Mouse (Mus musculus) gastrocnemius, adult 8-10 months (tissue): ENCODE results near the gene Cox17. TPM values are rescaled to one million over a fixed set of nuclear protein-coding genes. Genes with fewer than 3 reads are reported as not detected.
"Not testable (repeated sequence)": the region's sequence is repeated elsewhere in the genome, so short reads cannot be mapped to it uniquely, and the experiment has no call there.

Experiments
- DNase-seq, 2 experiments: peaks; one replicate each; pipeline ENCODE4 v3.0.0; 2022; ENCODE audit warnings: low spot score in 2 of 2
- total RNA-seq, 4 experiments: library from RNA; stranded (reverse); gene quantifications; 2 replicates each; pipeline ENCODE4 v1.2.4; 2022

Gene Cox17
- 100 to 1,000 TPM; 115 to 194 (median 149) TPM for total RNA-seq

DNA sequence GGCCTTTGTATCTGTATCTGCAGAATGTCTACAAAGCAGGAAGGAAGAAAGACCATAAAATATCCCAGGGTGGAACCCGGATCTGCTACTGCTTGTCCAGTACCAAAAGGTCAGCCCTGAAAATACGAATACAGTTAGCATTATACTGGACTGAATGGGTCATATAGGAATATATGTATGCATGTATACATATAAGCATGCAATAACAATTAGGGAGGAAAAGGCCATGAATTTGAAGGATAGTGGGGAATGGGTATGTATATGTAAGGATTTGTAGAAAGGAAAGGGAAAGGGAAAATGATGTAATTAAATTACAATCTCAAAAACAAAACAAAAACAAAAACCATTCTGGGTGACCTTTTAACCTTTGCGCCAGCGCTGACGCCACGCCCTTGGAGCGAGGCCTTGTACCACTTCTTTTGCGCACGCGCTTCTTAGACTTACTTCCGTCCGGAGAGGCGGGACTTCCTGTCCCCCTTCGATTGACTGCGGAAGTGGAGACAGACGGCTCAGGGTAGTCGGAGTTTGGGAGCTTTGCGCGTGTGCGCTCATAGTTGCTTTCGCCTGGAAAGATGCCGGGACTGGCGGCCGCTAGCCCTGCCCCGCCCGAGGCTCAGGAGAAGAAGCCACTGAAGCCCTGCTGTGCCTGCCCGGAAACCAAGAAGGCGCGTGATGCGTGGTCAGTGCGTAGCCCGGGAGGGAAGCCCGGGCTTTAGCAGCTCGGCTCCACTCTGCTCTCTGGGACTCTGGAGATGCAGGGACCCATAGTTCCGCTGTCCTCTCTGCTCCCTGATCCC is at the start of gene Cox17, which contains the start of gene Gm21987:
Gene Cox17 (plus strand): TSS at position 463 of the 797 bp plus-strand sequence.
Gene Gm21987 (plus strand): TSS at position 512 of the 797 bp plus-strand sequence.
- peak; percentile 94 to 96 for DNase-seq

DNA sequence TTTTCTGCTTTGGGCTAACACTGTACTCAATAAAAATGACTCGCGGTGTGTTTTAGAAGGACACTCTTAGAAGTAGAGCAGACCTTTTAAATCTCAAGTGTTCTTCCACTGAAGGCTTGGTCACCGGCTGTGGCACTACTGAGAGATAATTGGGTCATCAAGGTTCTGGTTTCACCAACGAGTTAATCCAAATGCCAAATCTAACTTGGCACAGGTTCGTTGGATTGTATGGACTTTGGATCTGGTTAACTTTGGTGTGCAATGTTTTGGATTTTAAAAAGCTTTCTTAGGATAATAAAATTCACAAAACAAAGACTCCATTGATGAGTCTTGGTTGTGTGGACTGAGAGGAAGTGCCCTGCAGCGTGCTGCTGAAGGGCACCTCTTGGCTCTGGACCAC is 48.4 kb upstream of the Cox17 start:
- DNase-seq = no peak

DNA sequence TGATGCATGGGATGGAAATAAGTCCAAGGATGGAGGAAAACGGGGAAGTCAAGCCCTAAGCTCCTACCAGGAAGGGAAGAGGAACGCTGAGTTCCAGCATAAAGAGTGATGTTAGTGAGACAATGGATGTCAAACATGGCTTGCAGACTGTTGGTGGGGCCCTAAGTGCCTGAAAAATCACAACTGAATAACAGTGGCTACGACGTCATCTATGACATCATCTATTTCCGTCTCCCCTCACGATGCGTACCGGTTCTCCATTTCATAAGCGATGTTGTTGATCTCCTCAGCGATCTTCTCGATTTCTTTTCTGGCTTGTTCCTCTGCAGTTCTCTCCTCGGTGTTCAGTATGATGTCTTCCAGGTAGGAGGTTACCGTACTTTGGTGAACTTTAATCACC is 44.4 kb upstream of the Cox17 start:
- DNase-seq = no peak

DNA sequence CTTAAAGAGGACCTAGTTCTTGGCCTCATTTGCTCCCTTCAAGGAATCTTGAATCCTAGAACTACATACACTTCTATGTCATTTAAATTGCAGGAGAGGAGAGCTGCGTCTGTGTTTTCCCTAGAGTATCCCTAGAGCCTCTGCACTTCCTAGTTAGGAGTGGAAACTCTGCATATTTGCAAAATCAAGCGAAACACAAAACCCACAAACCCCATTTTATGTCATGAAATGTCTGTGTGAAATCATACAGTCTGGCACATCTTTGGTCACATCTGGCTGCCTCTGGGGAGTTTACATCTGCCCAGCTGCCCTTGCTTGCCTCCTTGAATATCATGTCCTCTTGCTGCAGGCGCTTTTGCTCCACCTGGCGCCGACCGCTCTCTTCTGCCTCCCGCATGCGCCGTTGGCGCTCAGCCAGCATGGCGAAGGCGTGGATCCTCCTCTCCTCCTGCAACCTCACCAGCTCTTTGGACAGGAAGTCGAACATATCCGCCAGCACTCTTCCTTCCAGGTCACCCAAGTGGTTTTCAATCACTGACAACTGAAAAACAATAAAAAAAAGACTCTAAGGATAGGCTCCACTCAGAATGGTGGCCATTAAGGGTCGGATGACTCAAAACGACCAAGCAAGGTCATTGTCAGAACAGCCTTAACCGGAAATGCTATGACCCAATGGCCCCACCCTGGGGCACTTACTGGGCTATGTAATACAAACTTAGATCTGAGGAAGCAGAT is 42.2 kb upstream of the Cox17 start:
- DNase-seq = no peak

DNA sequence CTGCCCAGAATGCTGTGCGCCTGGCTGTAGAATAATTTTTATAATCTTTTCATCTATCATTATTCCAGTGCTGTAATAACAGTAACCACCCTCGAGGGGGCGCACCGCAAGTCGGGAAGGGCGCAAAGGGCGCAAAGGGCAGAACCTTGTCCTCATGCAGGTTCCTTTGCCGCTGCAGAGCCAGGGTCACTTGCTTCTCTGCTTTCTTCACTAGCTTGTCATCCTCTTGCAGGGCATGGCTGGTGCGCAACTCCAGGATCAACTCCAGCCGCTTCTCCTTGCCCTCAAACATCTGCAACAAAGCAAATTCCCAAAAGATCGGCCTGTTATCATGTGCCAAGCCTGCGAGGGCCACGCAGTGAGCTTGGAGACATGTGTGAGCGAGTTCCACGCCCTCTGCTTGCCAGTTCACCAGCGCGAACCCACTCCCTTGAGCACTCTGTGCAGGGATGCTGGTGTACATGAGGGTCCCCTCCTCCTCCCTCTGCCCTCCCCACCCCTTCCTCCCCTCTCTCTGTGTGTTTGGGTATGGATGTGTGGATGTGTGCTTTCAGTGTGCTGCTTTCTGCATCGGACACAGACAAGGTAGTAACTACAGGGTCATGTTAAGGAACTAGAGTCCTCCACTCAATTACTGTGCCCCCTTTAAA is 40.1 kb upstream of the Cox17 start:
- no peak for DNase-seq

DNA sequence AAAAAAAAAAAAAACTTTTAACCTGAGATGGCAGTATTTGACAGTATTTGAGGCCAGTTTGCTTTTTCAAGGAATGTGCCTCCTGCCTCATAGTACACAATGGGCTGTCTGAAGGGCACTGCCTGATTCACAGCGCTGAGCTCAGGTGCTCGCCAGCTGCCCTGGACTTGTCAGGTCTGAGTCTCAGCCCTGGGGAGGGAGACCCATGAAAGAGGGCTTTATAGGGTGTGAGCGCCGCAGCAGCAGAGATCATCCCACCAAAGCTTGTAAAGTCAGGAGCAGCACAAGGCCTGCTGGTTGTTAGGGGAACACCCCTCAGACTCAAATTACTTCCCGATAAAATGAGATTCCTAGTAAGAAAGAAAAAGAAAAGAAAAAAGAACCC is 39.6 kb upstream of the Cox17 start:
- DNase-seq = no peak

DNA sequence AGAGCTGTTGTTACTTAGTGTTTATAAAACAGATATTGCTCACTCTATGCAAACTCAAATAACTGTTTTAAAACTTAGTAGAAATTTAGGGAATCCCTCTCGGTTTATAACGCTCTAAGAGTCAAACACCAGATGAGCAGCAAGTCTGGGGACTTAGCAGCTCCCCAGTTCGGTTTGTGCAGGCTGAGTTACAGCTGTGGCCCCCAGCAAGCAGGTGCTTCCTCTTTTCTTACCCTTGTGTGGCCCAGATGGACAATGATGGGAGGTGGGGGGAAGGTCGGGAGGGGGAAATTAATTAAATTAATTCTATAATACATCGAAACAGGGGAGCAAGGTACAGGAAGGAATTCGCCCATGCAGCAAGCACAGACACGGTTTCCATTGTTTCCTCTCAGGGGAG is 39.1 kb upstream of the Cox17 start:
- DNase-seq = no peak

DNA sequence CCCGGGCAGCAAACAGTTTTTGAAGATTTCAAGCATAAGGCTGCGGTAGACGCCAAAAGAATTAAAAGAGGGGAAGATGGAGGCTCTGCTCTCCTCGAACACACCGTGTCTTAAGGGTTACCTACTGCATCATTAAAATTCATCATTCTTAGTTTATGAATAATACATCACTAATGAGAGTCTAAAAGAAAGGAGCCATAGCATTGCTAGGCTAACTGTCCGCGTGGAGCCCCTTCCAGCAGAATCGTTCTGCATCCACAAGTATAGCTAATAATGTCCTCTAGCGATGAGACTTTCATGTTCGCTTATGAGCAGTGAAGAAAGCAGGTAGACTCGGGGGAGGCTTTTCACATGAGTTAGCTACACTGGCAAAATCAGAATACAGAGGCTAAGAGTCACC is 38.6 kb upstream of the Cox17 start:
- no peak for DNase-seq

DNA sequence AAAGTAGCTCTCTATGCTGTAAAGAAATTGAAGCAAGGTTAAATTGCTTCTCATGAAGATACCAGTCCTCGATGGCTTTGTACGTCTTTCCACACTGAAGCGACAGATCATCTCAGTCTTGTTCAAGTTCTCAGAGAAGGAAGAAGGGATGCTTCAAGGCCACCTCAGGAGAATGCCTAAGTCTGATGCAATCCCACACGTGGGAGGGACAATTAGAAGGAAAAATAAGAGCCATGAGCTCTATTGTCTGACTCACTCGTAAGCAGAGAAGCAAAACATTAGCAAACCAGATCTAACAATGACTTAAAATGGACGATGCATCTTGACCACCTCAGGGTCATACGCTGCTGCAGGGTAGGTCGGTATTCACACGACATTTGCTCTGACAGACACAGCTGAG is 28.3 kb upstream of the Cox17 start:
- no peak for DNase-seq

DNA sequence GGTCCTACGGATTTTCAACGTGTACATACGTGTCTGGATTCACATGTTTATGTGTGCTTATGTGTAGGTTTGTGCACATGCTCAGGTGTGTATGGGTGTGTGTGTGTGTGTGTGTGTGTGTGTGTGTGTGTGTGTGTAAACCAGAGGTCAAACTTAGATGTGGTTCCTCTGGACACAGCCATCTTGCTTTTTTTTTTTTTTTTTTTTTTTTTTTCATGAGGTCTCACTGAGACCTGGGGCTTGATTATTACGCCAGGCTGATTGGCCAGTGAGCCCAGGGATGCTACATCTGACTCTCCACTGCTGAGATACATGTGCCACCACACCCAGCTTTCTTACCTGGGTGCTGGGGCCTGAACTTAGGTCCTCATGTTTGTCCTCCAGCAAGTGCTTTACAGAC is 27.7 kb upstream of the Cox17 start:
- DNase-seq = no peak

DNA sequence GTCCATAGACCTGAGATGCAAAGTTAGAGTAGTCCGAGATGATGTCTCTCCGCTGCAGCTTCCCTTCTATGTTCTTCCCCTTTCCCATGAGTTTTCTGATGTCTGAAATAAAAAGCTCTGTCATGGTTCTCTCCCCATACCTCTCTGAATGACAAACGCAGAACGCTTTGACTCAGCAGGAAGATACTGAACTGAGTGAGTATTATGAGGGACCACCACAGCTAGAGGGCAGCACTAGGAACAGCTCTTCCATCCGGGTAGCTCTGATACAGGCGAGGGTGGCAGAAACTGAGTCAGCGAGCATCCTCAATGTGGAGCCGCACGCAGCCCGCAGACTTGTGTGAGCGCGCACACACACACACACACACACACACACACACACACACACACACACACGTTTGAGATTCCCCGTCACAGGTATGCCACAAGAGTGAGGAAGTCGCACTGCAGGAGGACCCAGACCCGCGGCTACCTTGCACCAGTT is 25.3 kb upstream of the Cox17 start:
- no peak for DNase-seq

DNA sequence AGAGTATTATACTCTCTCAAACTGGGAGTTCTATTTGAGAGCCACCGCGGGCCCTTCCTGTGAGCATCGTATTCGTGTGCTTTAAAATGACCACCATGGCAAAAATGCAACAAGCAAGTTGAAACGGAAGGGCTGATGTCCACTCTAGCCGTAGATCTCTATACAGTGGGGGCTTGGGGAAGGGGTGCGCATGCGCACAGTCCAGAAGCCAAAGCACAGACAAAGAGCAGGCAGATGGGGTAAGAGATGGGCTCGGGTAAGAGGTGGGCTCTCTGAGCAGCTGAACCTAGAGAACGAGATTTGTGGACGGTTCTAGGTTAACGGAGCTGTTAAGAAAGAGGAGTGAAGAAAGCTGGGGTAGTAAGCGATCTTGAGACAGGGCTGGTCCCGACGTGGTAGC is 22.5 kb upstream of the Cox17 start:
- no peak for DNase-seq

DNA sequence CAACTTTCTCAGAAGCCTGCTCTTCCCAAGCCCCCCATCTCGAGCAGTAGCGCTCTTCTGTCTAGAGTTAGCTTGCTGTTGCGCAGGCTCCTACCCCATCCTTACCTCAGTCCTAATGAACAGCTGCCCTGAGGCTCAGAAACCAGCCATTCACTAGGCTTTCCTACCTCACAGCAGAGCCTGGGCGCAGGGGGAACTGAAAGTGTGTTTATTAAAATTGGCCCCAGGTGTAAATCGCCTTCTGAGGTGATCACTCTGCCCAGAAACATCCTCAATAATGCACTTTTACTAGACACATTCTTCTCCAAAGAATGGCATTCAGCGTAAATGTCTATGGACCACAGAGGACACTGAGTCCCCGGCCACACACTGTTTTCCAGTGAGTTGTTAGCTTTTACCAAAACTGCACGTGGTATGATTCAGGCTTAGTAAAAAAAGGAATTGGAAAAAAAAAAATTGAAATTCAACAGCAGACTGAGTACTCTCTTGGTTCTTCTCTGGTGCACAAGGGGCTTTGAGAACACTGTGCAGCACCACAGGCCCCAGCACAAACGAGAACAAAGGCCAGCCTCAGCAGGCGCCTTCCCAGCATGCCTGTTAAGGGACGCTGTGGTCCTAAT is 19.9 kb upstream of the Cox17 start:
- DNase-seq = no peak

DNA sequence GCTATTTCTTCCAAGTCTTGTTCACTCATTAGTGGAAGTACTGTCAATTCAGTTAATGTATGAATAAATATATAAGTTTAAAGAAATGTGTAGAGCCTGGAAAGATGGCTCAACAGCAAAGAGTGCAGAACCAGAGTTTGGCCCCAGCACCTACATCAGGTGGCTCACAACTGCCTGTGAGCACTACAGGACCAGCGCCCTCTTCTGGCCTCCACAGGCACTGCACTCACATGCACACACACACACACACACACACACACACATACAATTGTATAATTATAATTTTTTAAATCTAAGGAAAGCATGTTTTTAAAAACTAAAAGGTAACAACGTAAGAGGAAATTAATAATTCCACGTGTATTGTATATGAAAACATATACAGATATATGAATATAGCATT is 17.5 kb upstream of the Cox17 start:
- no peak for DNase-seq

DNA sequence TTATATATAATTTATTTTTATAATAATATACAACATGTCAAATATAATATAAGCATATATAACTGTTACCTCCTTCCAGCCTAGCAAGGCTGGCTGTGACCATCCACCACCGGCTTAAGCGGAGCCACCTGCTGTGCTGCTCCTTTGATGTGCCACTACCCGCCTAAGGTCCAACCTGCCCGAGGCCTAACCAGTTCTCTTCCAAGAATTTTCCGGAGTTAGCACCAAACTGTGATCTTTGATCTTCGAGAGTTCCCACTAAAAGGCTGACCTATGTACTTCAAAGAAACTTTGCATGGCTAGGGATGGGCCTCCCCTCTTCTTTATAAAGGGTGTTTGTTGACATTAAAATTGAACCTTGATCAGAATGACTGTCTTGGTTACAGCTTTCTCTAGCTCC is 12.4 kb upstream of the Cox17 start:
- no peak for DNase-seq

DNA sequence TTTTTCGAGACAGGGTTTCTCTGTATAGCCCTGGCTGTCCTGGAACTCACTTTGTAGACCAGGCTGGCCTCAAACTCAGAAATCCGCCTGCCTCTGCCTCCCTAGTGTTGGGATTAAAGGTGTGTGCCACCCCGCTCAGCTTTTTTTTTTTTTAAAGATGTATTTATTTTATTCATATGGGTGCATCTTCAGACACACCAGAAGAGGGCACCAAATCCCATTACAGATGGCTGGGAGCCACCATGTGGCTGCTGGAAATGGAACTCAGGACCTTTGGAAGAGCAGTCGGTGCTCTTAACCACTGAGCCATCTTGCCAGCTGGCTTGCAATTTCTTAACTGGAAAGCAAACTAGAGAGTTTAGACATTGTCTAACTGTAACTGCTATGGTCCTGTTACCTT is 8.7 kb upstream of the Cox17 start:
- DNase-seq = not testable (repeated sequence)

DNA sequence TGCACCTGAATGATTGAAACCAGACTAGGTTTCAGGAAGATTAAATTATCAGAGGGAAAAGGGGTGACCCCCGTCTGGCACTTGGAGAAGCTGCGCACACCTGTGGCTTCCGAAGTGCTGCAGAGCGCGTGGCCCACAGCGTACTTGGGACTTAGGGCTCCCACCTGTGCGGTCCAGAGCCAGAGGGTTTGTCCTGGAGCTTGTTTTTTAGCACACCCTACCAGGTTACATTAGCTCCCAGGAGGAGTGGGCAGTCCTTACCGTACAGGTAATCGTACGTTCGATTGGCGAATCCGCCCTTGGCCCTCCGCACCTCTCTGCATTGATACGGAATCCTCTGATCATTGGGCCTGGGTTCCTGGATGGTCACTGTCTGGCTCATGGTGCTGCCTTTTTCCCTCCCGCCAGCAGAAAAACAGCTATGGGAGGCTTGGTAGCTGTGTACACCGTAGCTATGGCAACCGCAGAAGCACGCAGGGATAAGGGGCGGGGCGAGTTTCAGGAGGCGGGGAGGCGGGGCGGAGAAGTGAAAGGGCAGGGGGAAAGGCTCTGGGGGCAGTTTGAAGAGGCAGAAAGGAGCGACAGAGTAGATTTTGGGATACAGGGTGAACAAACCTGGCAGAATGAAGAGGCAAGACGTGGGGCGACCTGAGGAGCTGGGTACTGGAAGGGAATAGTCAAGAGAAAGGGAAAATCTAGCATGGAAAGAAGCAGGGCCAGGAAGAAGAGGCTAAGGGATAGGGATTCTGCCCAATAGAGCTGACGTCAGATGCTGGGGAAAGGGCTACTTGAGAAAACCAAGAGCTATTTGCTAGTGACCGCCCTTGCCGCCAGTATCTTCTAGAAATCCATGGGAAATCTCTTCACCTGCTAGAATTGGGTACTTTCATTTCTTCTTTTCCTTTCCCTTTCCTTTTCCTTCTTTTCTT is 5.1 kb upstream of the Cox17 start, which contains the start of gene Maats1:
Gene Maats1 (minus strand): TSS at position 748 of the 929 bp plus-strand sequence.
- DNase-seq = peak; percentile 56 to 59

DNA sequence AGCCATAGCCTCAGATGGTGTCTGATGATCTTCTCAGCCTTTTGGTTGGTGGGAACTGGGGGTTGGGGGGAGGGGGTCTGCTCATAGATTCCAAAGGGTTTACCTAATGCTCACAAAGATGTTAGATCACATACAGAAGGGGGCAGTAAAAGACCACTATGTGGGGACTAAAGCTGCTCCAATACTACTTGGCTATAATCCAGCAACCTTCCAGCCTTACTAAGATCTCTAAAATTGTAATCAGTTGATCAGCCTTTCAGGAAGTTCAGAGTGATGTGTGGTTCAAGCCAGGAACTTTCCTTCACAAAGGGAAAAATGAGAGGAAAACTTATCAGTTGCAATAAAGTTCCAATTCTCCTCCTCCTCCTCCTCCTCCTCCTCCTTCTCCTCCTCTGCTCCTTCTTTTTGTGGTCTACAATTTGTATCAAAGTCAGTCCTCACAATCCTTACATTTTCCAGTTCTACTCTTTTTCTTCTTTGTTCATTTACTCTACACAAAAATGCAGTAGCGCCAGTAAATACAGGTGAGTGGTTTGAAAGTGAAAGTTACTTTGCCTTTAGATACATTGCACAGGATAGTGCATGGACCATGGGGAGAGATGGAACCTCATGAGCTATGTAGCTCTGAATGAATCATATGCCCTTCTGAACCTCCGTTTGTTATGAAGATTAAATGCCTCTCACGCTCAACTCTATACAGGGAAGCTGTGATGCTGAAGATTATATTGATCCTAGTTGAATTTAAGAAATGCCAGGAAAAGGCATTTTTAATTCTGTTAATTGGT is 1.7 kb upstream of the Cox17 start:
- DNase-seq = no peak

DNA sequence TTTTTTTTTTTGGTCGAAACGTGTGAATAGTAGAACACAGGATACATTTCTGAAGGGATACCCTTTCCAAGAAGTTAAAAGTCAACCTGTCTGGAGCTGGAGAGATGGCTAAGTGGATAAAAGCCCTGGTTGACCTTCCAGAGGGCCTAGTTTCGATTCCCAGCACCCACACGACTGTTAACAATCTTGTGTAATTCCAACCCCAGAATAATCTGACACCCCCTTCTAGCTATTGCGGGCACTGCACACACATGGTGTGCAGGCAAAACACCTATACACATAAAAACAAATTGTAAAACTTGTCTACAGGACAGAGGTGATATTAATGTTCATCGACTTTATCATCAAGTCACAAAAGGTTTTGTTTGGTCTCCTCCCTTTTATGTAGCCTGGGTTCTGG is 797 bp downstream of the Cox17 start:
- DNase-seq = no peak
